Mouse (Mus musculus): Measurements from ENCODE around the gene Mamdc2.
A peak's percentile ranks its signal among the peaks of the same experiment; 100 is the strongest.

Gene Mamdc2

GRCm38 (mm10) chr19:23417668-23418067, 30.6 kb downstream of the Mamdc2 start:
- no peak for DNase-seq

DNA sequence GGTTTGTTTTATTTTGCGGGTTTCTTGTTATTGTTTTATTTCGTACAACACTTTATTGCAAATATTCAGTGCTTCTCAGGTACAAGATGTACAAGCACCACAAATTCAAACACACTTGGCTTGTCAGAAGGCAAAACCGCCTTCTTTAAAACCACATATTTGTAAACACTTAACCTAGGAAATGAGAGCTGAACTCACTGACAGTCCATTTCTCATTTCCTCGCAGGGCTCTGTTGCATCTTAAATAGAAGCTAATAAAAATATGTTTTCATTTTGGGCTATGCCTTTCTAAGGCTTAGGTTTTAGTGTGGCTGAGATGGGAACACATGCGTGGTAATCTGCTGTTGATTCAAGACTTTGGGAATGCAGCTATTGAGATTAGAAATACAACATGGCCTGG, 37.4 kb downstream of the Mamdc2 start:
- DNase-seq, result no peak

DNA sequence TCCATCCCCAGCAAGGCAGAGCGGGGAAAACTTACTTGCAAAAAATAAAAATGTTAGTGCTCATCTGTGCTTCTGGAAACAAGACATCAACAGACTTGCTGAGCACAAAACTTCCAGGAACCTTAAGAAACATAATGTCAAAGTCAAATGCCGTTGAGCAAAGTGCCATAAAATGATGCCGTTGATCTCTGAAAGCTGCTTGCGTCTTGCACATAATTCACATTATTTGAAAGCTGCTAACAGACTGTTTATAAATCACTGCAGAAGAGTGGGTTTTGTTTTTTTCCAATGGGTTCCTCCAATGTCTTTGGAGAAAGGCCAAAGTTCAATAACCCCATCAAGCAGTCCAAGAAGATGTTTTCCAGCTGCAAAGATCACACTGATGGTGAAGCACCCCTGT, 37.9 kb downstream of the Mamdc2 start:
- no peak for DNase-seq

GRCm38 (mm10) chr19:23401469-23402135, 46.6 kb downstream of the Mamdc2 start:
- no peak for DNase-seq

- DNase-seq, result no peak
Measured at GRCm38 (mm10) chr19:23400485-23400884, 47.8 kb downstream of the Mamdc2 start.

DNA sequence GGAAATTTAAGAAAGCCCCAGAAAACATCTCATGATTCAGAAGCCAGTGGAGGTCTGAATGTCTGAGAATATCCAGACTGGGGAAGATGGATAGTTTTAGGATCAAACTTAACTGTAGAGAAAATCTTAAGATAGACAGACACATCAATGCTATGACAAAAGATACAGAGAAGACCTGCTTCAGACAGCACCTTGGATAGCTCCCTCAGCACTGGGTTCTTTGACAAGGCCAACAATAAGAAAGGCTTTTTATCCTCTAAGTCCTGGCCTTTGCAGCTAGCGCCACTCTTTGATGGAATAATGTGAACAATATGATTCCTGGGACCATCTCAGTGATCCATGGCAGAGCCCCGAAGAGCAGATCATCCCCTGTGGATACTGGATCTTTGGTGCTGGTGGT, 52.3 kb downstream of the Mamdc2 start:
- no peak for DNase-seq

GRCm38 (mm10) chr19:23394597-23394996, 53.6 kb downstream of the Mamdc2 start:
- no peak for DNase-seq

GRCm38 (mm10) chr19:23388862-23389272, 59.4 kb downstream of the Mamdc2 start:
- DNase-seq, result no peak

GRCm38 (mm10) chr19:23388083-23388861, 60.0 kb downstream of the Mamdc2 start:
- DNase-seq, result no peak

GRCm38 (mm10) chr19:23382396-23382795, 65.8 kb downstream of the Mamdc2 start:
- DNase-seq, result no peak

- DNase-seq, result no peak
Measured at GRCm38 (mm10) chr19:23380968-23381367, 67.3 kb downstream of the Mamdc2 start.

- no peak for DNase-seq
Measured at GRCm38 (mm10) chr19:23379752-23380504, 68.3 kb downstream of the Mamdc2 start.

DNA sequence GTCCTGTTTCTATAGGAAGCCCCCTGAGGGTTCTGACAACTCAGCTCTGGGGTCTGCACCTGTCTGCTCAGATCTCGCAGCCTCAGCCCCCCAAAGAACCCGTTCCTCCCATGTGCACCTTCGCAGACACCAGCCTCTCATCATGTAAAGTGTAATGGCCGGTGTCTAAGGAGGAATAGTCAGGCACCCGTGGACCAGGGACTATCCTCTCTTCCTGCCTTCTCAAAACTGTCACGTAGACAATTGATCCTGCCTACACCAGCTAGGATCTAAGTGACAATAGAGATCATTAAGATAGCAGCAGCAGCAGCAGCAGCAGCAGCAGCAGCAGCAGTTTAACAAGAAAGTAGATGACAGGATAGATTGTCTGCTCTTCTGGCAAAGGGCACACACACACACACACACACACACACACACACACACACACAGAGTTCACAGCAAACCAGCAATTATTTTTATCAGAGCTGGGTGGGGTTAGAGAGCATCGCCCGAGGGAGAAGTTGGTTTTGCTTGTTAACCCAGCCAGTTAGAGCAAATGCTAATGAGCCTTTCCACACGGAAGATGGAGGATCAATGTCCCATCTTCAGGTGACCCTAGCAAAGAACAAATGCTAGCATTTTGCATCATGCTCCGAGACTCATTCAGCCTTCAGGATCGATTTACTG, 71.6 kb downstream of the Mamdc2 start:
- no peak for DNase-seq

- DNase-seq, result peak; percentile 90
Measured at GRCm38 (mm10) chr19:23374941-23375656, 73.1 kb downstream of the Mamdc2 start.

DNA sequence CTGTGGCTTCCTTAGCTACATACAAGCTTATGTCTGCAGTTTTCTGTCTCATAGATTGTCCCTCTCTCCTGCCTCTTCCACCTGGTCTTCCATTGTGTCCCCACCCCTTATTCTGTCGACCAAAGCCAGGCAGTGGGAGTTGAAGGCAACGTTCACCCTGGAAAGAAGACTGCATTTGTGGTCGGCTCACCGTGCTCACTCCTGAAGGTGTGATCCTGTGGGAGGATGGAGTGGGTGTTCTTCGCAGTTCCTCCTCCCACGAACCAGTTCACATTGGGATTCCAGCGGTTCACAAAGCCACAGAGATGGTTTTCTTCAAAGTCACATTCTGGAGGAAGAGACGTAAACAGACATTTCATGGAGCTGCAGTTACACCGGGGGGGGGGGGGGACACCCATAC, 74.5 kb downstream of the Mamdc2 start:
- DNase-seq, result no peak

DNA sequence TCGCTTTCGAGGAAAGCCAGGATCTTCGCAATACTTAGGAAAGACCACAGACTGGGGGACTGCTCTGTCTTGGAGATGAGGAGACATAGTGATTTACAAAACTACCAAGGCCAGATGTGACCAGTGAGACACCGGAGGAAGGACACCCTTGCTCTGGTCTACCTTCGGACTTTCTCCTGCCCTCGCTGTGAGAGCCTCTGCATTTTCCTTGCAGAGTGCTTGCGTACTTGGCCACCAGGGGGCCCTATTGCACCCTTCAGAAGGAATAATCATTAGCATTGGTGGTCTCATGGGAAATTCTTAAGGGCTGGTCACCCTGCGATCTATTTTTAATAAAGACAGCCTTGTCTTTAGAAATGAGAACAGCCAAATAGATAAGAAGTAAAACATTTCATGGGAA, 75.0 kb downstream of the Mamdc2 start:
- peak; percentile 50 for DNase-seq

DNA sequence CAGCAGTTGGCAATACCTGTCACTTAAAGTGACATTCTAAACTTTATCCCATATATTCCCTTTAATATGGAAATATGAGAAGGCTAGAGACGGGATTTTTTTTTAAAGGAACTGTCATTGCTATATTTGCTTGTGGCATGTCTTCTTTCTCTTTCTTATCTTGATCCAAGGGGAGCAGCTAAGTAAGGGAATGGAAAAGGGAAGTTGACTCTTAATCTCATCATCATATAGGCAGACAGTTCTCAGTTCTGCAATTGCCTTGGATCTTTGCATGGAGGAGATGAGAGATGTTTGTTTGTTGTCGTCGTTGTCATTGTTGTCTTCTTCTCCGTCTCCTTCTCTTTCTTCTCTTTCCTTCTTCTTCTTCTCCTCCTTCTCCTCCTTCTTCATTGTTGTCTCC, 79.0 kb downstream of the Mamdc2 start:
- DNase-seq, result no peak

- DNase-seq, result no peak
Measured at GRCm38 (mm10) chr19:23362006-23362405, 86.2 kb downstream of the Mamdc2 start.

DNA sequence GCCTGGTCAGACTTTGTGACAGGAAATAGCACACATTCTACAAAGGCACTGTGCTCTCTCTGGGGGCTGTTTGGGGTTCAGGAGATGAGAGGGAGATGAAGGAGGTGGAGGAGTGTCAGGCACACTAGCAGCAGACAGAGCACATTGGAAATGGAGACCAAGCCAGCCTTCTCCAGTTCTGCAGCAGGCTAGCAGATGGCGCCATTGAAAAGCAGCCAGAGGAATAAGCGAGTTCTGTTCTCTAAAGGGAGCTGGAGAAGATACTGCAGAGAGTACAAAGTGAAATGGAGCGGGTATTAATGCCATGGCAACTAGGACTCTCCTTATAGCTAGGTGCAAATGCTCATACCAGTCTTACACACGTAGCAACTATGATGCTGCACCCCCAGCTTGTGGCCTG, 87.1 kb downstream of the Mamdc2 start:
- DNase-seq, result peak; percentile 84

DNA sequence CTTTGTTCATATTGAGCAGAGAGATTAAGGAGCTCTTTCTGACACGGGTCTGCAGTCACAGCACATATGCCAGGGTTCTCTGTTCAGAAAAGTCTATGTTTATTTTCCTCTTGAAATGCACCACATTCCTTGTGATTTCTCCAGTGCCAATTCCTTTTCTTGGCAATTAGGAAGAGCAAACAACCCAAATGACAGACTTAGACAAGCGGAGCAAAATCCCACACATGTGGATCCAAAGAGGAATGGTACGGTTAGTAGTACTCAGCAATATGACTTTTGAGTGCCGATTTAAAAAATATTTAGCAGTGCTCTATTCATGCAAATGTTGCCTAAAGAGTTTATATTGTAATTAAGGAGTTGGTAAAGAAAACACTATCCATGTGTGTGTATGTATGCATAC, 87.7 kb downstream of the Mamdc2 start:
- DNase-seq, result no peak

GRCm38 (mm10) chr19:23357253-23357652, 91.0 kb downstream of the Mamdc2 start:
- no peak for DNase-seq

GRCm38 (mm10) chr19:23354738-23355137, 93.5 kb downstream of the Mamdc2 start:
- no peak for DNase-seq

All from cerebellum, adult 11 months (tissue).